Mouse (Mus musculus) hindbrain, embryonic 16.5 days (tissue): ENCODE measurements around the gene Foxs1. TPM values are rescaled to one million over a fixed set of nuclear protein-coding genes. Genes with fewer than 3 reads are reported as not detected.

ENCODE experiments used
- ATAC-seq: fragments of 200-750 bp; cut with Nextera tagmentation; 2 replicates; pipeline ENCODE4 v1.8.0; 2017; ENCODE audit warnings: moderate TSS enrichment, moderate library complexity
- H3K27ac ChIP-seq: fragments of 300-500 bp; sonication (generic); 2 replicates; pipeline ENCODE4 v1.5.1; 2014; ENCODE audit warnings: low read depth, mild to moderate bottlenecking, control low read depth, low read length, moderate library complexity
- H3K27me3 ChIP-seq: fragments of 300-500 bp; sonication (generic); replicated peaks from 2 replicates; pipeline ENCODE4 v1.6.1; 2014; ENCODE audit warnings: low read length; ENCODE audit not compliant: control insufficient read depth, insufficient read depth
- H3K36me3 ChIP-seq: fragments of 300-500 bp; sonication (generic); 2 replicates; pipeline ENCODE4 v1.6.1; 2014; ENCODE audit warnings: mild to moderate bottlenecking, low read length, moderate library complexity, mixed read lengths; ENCODE audit not compliant: control insufficient read depth, insufficient read depth
- H3K4me1 ChIP-seq: fragments of 300-500 bp; sonication (generic); 2 replicates; pipeline ENCODE4 v1.6.1; 2014; ENCODE audit warnings: low read depth, low read length; ENCODE audit not compliant: control insufficient read depth, insufficient read depth
- H3K4me2 ChIP-seq: fragments of 300-500 bp; sonication (generic); 2 replicates; pipeline ENCODE4 v1.6.1; 2014; ENCODE audit warnings: mild to moderate bottlenecking, low read length, control low read depth, moderate library complexity
- H3K4me3 ChIP-seq: fragments of 300-500 bp; sonication (generic); 2 replicates; pipeline ENCODE4 v1.5.1; 2014; ENCODE audit warnings: mild to moderate bottlenecking, low read length, control low read depth, moderate library complexity
- H3K9ac ChIP-seq: fragments of 300-500 bp; sonication (generic); 2 replicates; pipeline ENCODE4 v1.6.1; 2014; ENCODE audit warnings: low read depth, mild to moderate bottlenecking, control low read depth, low read length, moderate library complexity
- H3K9me3 ChIP-seq: fragments of 300-500 bp; sonication (generic); 2 replicates; pipeline ENCODE4 v1.6.1; 2014; ENCODE audit warnings: mild to moderate bottlenecking, low read length, moderate library complexity; ENCODE audit not compliant: control insufficient read depth
- WGBS: fragments of 180-500 bp; shearing (Covaris S2); extraction: QIAGEN DNeasy Blood & Tissue Kit; methylation state at CpG from one replicate; pipeline ENCODE4 v1.1.7; 2014; 5-methylcytosine and 5-hydroxymethylcytosine counted together
- polyA plus RNA-seq: library from polyadenylated mRNA; unstranded; fragments of >200 nt; fragmentation: Nextera tagmentation; extraction: Ambion mirVana; gene quantifications from 2 replicates; pipeline ENCODE4 v1.2.1, GENCODE M21; 2015

Foxs1 gene
- polyA plus RNA-seq, 1 experiment from 2014 or later: 4.2 TPM

DNA sequence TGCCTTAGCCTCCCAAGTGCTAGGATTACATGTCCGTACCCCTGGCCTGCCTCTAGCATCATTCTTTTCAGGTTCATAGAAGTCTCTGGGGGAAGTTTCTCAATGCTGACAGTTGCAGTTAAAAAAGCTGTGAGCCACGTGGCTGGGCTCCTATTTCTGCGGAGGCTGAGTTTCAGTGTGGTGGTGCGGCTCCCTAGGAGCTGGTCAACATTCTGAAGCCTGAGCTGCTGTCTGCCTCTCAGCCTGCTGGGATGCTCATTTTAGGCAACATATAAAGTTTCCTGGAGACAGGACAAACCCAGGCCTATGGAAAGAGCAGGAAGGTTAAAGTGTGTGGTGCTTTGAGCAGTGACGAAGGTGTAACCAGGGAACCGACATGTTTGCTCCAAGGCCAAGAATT lies 34.0 kb downstream of the Foxs1 start:
- H3K4me3 ChIP-seq: no peak overlapping the region
- no peaks in the 10 kb centered on the region for H3K27me3 ChIP-seq
- no peak overlapping the region for H3K27ac ChIP-seq
- no peaks in the 10 kb centered on the region; the same call in 1 of the 2 replicates for H3K4me1 ChIP-seq
- H3K4me2 ChIP-seq: no peak overlapping the region
- H3K9ac ChIP-seq: no peak overlapping the region
- no peaks in the 10 kb centered on the region for H3K36me3 ChIP-seq
- H3K9me3 ChIP-seq: no peaks in the 10 kb centered on the region
- no peak for ATAC-seq
- 72% methylated on average over 6 of the region's 6 CpGs for WGBS

DNA sequence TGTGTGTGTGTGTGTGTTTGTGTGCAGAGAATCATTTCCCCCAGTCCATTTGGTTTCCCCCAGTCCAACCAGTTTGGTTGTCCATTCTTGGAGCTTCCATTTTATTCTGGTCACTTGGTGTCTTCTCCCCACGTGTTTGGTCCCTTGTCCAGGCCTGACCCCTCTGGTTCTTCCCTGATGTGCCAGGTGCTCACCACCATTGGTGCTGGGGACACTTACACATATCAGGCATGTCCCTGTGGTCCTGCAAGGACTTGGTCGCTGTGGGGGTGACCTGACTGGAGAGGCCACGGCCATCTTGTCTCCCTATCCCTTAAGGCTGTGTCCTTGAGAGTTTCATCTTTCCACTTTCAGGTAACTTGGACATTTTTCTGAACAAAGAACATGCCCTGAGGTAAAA lies 36.1 kb downstream of the Foxs1 start:
- no peak overlapping the region for H3K27ac ChIP-seq
- no peaks in the 10 kb centered on the region for H3K27me3 ChIP-seq
- H3K4me1 ChIP-seq: no peaks in the 10 kb centered on the region
- H3K4me2 ChIP-seq: no peak overlapping the region
- no peaks in the 10 kb centered on the region for H3K9me3 ChIP-seq
- 86% methylated on average over 3 of the region's 3 CpGs for WGBS
- no peak overlapping the region for H3K9ac ChIP-seq
- no peak overlapping the region for H3K4me3 ChIP-seq
- no peaks in the 10 kb centered on the region for H3K36me3 ChIP-seq
- ATAC-seq: 0 out of 2 replicates have a peak, but pooled peaks have one; percentile 9

DNA sequence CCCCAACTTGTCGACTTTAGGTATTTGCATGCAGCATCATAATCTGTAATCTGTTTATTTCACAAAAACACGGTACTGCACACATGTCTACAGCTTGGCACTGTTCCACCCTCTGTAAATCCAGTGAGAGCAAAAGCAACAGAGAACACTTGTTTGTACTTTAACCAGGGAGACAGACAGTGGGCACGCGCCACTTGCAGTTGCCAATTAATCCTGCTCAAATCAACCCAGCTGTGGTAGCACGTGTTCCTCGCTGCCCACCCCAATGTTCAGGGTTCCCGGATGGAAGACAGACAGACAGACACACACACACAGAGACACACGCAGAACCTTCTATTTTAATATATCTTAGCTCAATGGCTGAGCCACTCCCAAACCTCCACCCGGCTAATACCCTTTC lies 37.2 kb downstream of the Foxs1 start:
- 87% methylated on average over 9 of the region's 9 CpGs for WGBS

DNA sequence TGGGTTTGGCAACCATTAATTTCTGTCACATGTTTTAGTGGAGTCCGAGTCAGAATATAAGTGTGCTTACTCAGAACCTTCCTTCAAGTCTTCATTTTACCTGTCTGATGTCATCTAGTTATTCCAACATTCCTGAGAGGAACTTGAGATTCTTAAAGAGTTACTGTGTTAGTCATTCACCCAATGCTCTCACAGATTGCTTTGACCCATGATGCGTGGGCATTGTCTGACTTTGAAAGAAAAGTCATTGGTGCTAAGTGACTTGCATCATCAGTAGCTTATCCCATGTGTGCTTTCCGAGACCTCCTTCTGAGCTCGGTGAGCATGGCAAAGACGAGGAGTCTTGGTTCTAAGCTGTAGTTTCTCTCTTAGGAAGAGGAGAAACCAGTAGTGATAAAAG lies 44.2 kb downstream of the Foxs1 start:
- H3K4me3 ChIP-seq: no peak overlapping the region
- H3K4me2 ChIP-seq: no peak overlapping the region
- H3K27me3 ChIP-seq: no peaks in the 10 kb centered on the region
- no peaks in the 10 kb centered on the region for H3K9me3 ChIP-seq
- 92% methylated on average over 5 of the region's 5 CpGs for WGBS
- no peak overlapping the region for H3K27ac ChIP-seq
- ATAC-seq: no peak
- H3K36me3 ChIP-seq: no peaks in the 10 kb centered on the region; the same call in 1 of the 2 replicates
- no peak overlapping the region for H3K9ac ChIP-seq
- no peaks in the 10 kb centered on the region for H3K4me1 ChIP-seq

More for the DNA sequence above, 37.2 kb downstream of the Foxs1 start:
- Histone ChIP-seq H3K27me3 (no peaks in the 10 kb centered on the region), H3K4me1 (no peaks in the 10 kb centered on the region), H3K27ac (no peak overlapping the region), H3K36me3 (no peaks in the 10 kb centered on the region), H3K4me3 (no peak overlapping the region), H3K4me2 (no peak overlapping the region), H3K9ac (no peak overlapping the region), H3K9me3 (no peaks in the 10 kb centered on the region)
- ATAC-seq: no peak

DNA sequence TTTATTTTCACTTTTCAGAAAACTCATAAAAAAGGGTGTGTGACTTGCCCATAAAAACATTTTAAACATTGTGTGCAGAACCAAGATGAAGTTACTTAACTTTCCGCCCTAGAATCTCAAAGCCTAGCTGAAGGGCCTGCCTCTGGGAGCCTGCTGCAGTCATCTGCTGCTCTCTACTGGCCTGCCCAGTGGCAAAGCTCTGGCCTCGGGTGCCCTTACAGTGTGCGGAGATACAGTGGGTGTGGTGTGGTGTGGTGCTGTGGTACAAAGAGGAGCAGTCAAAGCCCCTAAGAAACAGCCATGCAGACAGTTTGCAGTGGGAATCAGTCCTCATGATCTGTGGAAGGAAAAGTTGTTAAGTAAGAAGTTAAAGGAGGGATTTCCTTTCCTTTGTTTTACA lies 45.8 kb downstream of the Foxs1 start:
- ATAC-seq: no peak
- no peak overlapping the region for H3K4me2 ChIP-seq

DNA sequence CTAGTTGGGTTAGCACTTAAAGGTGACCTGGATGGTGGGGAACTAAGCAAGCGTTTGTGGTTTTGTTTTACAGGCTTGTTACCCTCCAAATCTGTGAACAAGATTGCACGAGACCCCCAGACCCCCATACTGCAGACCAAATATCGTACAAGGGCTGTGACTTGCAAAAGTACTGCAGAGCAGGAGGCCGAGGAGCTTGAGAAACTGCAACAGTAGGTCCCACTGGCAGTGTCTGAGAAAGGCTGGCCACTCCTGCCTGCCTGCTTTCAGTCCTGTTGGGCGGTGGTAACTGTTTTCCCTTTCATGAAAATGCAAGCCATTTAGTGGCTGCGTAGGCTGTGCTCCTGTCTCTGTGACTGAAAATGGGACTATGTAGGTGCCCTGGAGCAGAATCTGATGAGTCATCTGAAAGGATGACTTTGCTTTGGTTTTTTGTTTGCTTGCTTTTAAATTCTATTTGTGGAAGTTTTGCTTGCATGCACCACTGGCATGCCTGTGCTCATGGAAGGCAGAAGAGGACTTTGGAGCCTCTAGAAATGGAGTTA lies 48.8 kb downstream of the Foxs1 start:
- no peak overlapping the region for H3K4me2 ChIP-seq
- H3K4me1 ChIP-seq: no peaks in the 10 kb centered on the region
- ATAC-seq: no peak
- H3K9me3 ChIP-seq: no peaks in the 10 kb centered on the region
- WGBS: 95% methylated on average over 6 of the region's 6 CpGs
- H3K36me3 ChIP-seq: no peaks in the 10 kb centered on the region; the same call in 1 of the 2 replicates
- H3K27ac ChIP-seq: no peak overlapping the region
- H3K4me3 ChIP-seq: no peak overlapping the region
- H3K27me3 ChIP-seq: no peaks in the 10 kb centered on the region
- H3K9ac ChIP-seq: no peak overlapping the region

More for the DNA sequence above, 45.8 kb downstream of the Foxs1 start:
- H3K4me3 ChIP-seq: no peak overlapping the region
- H3K27me3 ChIP-seq: no peaks in the 10 kb centered on the region
- H3K9me3 ChIP-seq: no peaks in the 10 kb centered on the region
- no peak overlapping the region for H3K9ac ChIP-seq
- no peaks in the 10 kb centered on the region; the same call in 1 of the 2 replicates for H3K36me3 ChIP-seq
- H3K27ac ChIP-seq: no peak overlapping the region
- WGBS: 94% methylated on average over 3 of the region's 3 CpGs
- no peaks in the 10 kb centered on the region for H3K4me1 ChIP-seq

Other genes with a start within 250 kb of the Foxs1 start
- 32.2 and 36.7 TPM in 2 replicates for gene Mcts2, start 246.2 kb downstream of the Foxs1 start, polyA plus RNA-seq
- 56.8 and 68.4 TPM in 2 replicates for gene Id1, start 197.0 kb downstream of the Foxs1 start, polyA plus RNA-seq
- gene Cox4i2, start 179.0 kb downstream of the Foxs1 start, polyA plus RNA-seq: 6.7 and 7.0 TPM in 2 replicates
- 138 and 159 TPM in 2 replicates for gene Bcl2l1, start 101.5 kb downstream of the Foxs1 start, polyA plus RNA-seq
- 14.8 and 19.8 TPM in 2 replicates for gene Tpx2, start 85.2 kb downstream of the Foxs1 start, polyA plus RNA-seq
- 0.21 and 0.44 TPM in 2 replicates for gene Mylk2, start 21.9 kb downstream of the Foxs1 start, polyA plus RNA-seq
- gene Dusp15, start 18.5 kb upstream of the Foxs1 start, polyA plus RNA-seq: 11.6 and 13.6 TPM in 2 replicates
- 9.2 and 10.5 TPM in 2 replicates for gene Ttll9, start 29.3 kb upstream of the Foxs1 start, polyA plus RNA-seq
- gene Pdrg1, start 82.2 kb upstream of the Foxs1 start, polyA plus RNA-seq: 247 and 274 TPM in 2 replicates
- 1.8 and 2.0 TPM in 2 replicates for gene Xkr7, start 98.6 kb upstream of the Foxs1 start, polyA plus RNA-seq
- gene Ccm2l, start 132.7 kb upstream of the Foxs1 start, polyA plus RNA-seq: 0.58 and 1.4 TPM in 2 replicates
- gene Hck, start 175.3 kb upstream of the Foxs1 start, polyA plus RNA-seq: 4.3 and 5.3 TPM in 2 replicates
- gene Tm9sf4, start 228.1 kb upstream of the Foxs1 start, polyA plus RNA-seq: 79.8 and 86.7 TPM in 2 replicates